Mouse (Mus musculus) cerebellum, adult 18-20 months (tissue): ENCODE measurements around the gene Pdcd7.

Experiments
- DNase-seq, 2 experiments: peaks; one replicate each; pipeline ENCODE4 v3.0.0; 2021

The Pdcd7 gene

GRCm38 (mm10) chr9:65345854-65346475, at the start of gene Pdcd7:
TSS of gene Pdcd7 (plus strand) at chr9:65346104.
- DNase-seq, result peak; percentile 96 to 97

- DNase-seq, result no peak
These were observed 48.8 kb upstream of the Pdcd7 start for GRCm38 (mm10) chr9:65297056-65297455.

GRCm38 (mm10) chr9:65298761-65299160, 47.1 kb upstream of the Pdcd7 start:
- DNase-seq, result no peak

- DNase-seq, result no peak
These were observed 46.3 kb upstream of the Pdcd7 start for GRCm38 (mm10) chr9:65299650-65300049.

- DNase-seq, result no peak
These were observed 43.4 kb upstream of the Pdcd7 start for GRCm38 (mm10) chr9:65302327-65302983.

GRCm38 (mm10) chr9:65303586-65303985, 42.3 kb upstream of the Pdcd7 start:
- DNase-seq, result no peak

- DNase-seq, result no peak
These were observed 41.6 kb upstream of the Pdcd7 start for GRCm38 (mm10) chr9:65304300-65304699.

GRCm38 (mm10) chr9:65306672-65307071, 39.2 kb upstream of the Pdcd7 start:
- DNase-seq, result no peak

GRCm38 (mm10) chr9:65308011-65308410, 37.9 kb upstream of the Pdcd7 start:
- DNase-seq, result no peak

- DNase-seq, result no peak
These were observed 33.1 kb upstream of the Pdcd7 start for GRCm38 (mm10) chr9:65312669-65313357.

GRCm38 (mm10) chr9:65313846-65314245, 32.1 kb upstream of the Pdcd7 start:
- no peak for DNase-seq

GRCm38 (mm10) chr9:65322255-65322900, 23.5 kb upstream of the Pdcd7 start:
- DNase-seq, result no peak

GRCm38 (mm10) chr9:65325971-65326370, 19.9 kb upstream of the Pdcd7 start:
- no peak for DNase-seq

GRCm38 (mm10) chr9:65327371-65327770, 18.5 kb upstream of the Pdcd7 start:
- DNase-seq, result no peak

GRCm38 (mm10) chr9:65333958-65334357, 11.9 kb upstream of the Pdcd7 start:
- DNase-seq, result no peak

GRCm38 (mm10) chr9:65339146-65339545, 6.8 kb upstream of the Pdcd7 start:
- no peak for DNase-seq

- DNase-seq, result no peak
These were observed 5.5 kb upstream of the Pdcd7 start for GRCm38 (mm10) chr9:65340414-65340813.

GRCm38 (mm10) chr9:65345439-65345838, 465 bp upstream of the Pdcd7 start:
- DNase-seq, result peak; percentile 7 to 8

GRCm38 (mm10) chr9:65346476-65347111, 690 bp downstream of the Pdcd7 start:
- DNase-seq, result peak; percentile 32 to 58

- DNase-seq, result no peak
These were observed 1.4 kb downstream of the Pdcd7 start for GRCm38 (mm10) chr9:65347112-65347850.

GRCm38 (mm10) chr9:65353251-65353650, 7.3 kb downstream of the Pdcd7 start:
- DNase-seq, result no peak

GRCm38 (mm10) chr9:65356561-65356960, 10.7 kb downstream of the Pdcd7 start:
- no peak for DNase-seq
